Mouse (Mus musculus): ENCODE results near the gene Hist2h2aa1. TPM values are rescaled to one million over a fixed set of nuclear protein-coding genes. Genes with fewer than 3 reads are reported as not detected.
A peak's percentile ranks its signal among the peaks of the same experiment; 100 is the strongest.
"Not testable (repeated sequence)": the region's sequence is repeated elsewhere in the genome, so short reads cannot be mapped to it uniquely, and the experiment has no call there.

The Hist2h2aa1 gene
- polyA plus RNA-seq, 1 experiment from 2014 or later = 17.4 TPM

DNA sequence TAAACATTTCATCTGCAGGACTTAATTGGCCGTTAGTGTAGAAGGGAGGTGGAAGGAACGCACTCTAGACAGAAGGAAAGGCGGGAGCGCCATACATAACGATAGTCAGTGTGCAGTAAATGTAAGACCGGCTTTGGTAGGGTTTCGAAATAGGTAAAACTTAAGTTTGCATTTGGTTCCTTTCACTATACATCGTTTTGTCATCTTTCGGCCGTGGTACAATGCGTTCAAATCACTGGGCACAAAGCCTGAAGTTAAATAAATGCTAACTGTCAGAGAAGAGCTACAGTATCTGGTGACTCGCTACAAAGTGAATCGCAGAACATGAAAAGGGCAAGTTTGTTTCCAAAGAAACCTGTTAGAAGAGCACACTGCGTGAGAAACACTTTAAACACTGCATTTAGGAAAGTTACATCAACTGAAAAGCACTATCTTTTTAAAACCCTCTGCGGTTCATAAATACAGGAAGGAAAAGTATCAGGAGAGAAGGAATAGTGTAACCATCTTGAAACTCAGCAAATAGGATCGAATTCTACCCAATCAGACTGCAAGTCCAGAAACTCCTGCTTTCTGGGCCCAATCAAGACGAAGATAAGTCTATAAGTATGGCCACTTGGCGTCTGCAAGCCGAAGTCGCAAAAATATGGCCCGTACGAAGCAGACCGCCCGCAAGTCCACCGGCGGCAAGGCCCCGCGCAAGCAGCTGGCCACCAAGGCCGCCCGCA lies 22.9 kb downstream of the Hist2h2aa1 start, which contains the start of gene Hist2h3b:
Gene Hist2h3b (plus strand): TSS at position 604 of the 725 bp plus-strand sequence.
- WGBS = 17% methylated on average over 28 of the region's 30 CpGs
- Histone ChIP-seq H3K9me3 (ENCODE audit: control insufficient read depth, low read length) (no peaks in the 10 kb centered on the region), H3K4me2 (ENCODE audit: low read depth, low read length) (peak within 1 kb of the TSS; percentile 93), H3K4me3 (ENCODE audit: low read depth, low read length) (peak within 1 kb of the TSS; percentile 55), H3K27ac (ENCODE audit: low read depth, low read length) (peak within 1 kb of the TSS; percentile 92), H3K36me3 (ENCODE audit: control insufficient read depth, insufficient read depth, low read length) (no peaks in the 10 kb centered on the region), H3K9ac (replicated peaks; ENCODE audit: low read depth, low read length) (peak within 1 kb of the TSS; percentile 53), H3K27me3 (ENCODE audit: control insufficient read depth, insufficient read depth, low read length) (no peaks in the 10 kb centered on the region), H3K4me1 (ENCODE audit: control insufficient read depth, insufficient read depth, low read length) (peaks cover 20% of the 10 kb centered on the region; the same call in 1 of the 2 replicates)
- ATAC-seq (ENCODE audit: low read depth) = peak; percentile 65

DNA sequence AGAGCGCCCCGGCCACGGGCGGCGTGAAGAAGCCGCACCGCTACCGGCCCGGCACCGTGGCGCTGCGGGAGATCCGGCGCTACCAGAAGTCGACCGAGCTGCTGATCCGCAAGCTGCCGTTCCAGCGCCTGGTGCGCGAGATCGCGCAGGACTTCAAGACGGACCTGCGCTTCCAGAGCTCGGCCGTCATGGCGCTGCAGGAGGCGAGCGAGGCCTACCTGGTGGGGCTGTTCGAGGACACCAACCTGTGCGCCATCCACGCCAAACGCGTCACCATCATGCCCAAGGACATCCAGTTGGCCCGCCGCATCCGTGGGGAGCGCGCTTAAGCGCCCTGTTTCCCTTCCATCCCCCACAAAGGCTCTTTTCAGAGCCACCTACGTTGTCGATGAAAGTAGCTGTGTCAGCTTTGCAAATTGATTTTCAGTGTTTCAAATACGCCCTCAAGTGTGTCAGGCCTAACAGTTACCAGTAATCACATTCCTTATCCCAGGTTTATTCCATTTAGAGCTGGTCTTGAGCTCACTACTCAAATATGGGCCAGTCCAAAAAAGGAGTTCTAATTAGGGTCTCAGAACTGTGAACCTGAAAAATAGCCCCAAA lies 23.6 kb downstream of the Hist2h2aa1 start:
- Histone ChIP-seq H3K4me3 (ENCODE audit: low read depth, low read length) (peak overlapping the region; percentile 55), H3K4me1 (ENCODE audit: control insufficient read depth, insufficient read depth, low read length) (peaks cover 16% of the 10 kb centered on the region; the same call in 1 of the 2 replicates), H3K9ac (replicated peaks; ENCODE audit: low read depth, low read length) (peak overlapping the region; percentile 53), H3K4me2 (ENCODE audit: low read depth, low read length) (peak overlapping the region; percentile 93), H3K27ac (ENCODE audit: low read depth, low read length) (peak overlapping the region; percentile 92)
- not testable (repeated sequence) for H3K36me3 ChIP-seq (ENCODE audit: control insufficient read depth, insufficient read depth, low read length); H3K9me3 ChIP-seq (ENCODE audit: control insufficient read depth, low read length); H3K27me3 ChIP-seq (ENCODE audit: control insufficient read depth, insufficient read depth, low read length)
- ATAC-seq (ENCODE audit: low read depth) = peak; percentile 47
- WGBS = under 1% methylated on average over 9 of the region's 44 CpGs

DNA sequence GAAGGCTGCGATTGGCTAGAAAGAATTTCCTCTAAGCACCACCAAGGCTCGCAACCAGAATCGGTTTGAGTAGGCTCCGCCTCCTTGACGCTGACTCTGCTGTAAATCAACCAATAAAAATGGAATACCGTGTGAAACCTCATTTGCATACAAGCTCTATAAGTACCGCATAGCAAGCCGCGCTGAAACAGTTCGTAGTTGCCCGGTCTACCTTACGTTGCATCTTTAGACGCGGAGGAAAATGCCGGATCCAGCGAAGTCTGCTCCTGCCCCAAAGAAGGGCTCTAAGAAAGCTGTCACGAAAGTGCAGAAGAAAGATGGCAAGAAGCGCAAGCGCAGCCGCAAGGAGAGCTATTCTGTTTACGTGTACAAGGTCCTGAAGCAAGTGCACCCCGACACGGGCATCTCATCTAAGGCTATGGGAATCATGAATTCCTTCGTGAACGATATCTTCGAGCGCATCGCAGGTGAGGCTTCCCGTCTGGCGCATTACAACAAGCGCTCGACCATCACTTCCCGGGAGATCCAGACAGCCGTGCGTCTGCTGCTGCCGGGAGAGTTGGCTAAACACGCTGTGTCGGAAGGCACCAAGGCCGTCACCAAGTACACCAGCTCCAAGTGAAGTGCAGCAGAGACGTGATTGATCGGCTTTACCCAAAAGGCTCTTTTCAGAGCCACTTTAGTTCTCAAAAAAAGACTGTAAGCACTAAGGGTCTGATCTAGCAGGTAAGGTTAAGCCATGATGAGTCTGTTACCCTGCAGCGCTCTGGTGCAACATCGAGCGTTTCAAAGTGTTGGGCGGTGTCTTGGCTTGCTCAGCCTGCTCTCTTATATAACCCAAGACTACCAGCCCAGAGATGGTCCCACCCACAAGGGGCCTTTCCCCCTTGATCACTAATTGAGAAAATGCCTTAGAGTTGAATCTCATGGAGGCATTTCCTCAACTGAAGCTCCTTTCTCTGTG lies 24.5 kb downstream of the Hist2h2aa1 start, which contains the start of gene Hist2h2bb:
Gene Hist2h2bb (plus strand): TSS at position 242 of the 964 bp plus-strand sequence.
- H3K9ac ChIP-seq (replicated peaks; ENCODE audit: low read depth, low read length) = peak within 1 kb of the TSS; percentile 59
- H3K4me2 ChIP-seq (ENCODE audit: low read depth, low read length) = peak within 1 kb of the TSS; percentile 93
- no peaks in the 10 kb centered on the region for H3K36me3 ChIP-seq (ENCODE audit: control insufficient read depth, insufficient read depth, low read length)
- H3K27ac ChIP-seq (ENCODE audit: low read depth, low read length) = peak within 1 kb of the TSS; percentile 92
- H3K4me3 ChIP-seq (ENCODE audit: low read depth, low read length) = peak within 1 kb of the TSS; percentile 55
- peak; percentile 96 for ATAC-seq (ENCODE audit: low read depth)
- under 1% methylated on average over 45 of the region's 45 CpGs for WGBS
- H3K27me3 ChIP-seq (ENCODE audit: control insufficient read depth, insufficient read depth, low read length) = no peaks in the 10 kb centered on the region
- H3K9me3 ChIP-seq (ENCODE audit: control insufficient read depth, low read length) = no peaks in the 10 kb centered on the region
- peaks cover 7% of the 10 kb centered on the region; the same call in 1 of the 2 replicates for H3K4me1 ChIP-seq (ENCODE audit: control insufficient read depth, insufficient read depth, low read length)

DNA sequence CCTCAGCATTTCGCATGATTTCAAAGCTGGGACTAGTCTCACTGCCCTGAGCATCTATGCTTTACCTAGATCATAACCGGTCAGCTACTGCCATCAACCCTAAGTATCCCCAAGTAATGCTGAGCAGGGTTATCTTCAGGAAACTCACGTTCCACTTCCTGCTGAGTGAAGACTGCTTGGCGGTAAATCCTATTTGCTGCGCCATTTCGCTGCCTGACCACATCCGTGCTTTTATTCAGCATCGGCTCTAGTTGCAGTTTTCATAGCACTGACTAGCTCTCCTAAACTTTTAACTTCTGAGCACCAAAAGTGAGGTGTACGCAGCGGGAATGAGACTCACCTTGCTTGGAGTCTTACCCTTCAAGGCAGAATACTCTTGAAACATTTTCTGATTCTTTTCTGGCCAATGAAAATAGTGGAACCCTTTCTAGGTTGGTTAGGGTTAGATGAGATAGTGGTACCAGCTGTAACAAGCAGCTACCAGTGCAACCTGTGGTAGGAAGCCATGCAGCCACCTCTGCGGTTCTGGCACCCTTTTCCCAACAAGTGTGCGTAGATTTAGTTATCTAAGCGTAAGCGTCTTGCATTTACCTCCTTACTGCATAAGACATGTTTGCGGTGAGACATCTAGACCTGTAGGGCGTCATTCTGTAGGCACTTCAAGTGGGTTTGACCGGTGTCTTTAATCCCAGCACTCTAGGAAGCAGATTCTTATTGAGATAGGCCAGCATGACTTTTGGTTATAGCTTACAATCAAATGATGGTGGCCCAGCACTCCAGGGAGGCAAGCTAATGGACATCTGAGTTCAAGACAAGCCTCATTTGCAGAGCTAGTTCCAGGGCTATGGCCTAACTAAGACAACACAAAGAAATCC lies 28.5 kb downstream of the Hist2h2aa1 start:
- WGBS = 90% methylated on average over 17 of the region's 17 CpGs
- Histone ChIP-seq H3K9me3 (ENCODE audit: control insufficient read depth, low read length) (no peaks in the 10 kb centered on the region), H3K4me1 (ENCODE audit: control insufficient read depth, insufficient read depth, low read length) (0 out of 2 replicates have a peak, but pooled peaks cover 3% of the 10 kb centered on the region), H3K27ac (ENCODE audit: low read depth, low read length) (no peak overlapping the region), H3K36me3 (ENCODE audit: control insufficient read depth, insufficient read depth, low read length) (no peaks in the 10 kb centered on the region), H3K4me2 (ENCODE audit: low read depth, low read length) (no peak overlapping the region), H3K4me3 (ENCODE audit: low read depth, low read length) (no peak overlapping the region), H3K9ac (replicated peaks; ENCODE audit: low read depth, low read length) (no peak overlapping the region), H3K27me3 (ENCODE audit: control insufficient read depth, insufficient read depth, low read length) (no peaks in the 10 kb centered on the region)
- no peak for ATAC-seq (ENCODE audit: low read depth)

DNA sequence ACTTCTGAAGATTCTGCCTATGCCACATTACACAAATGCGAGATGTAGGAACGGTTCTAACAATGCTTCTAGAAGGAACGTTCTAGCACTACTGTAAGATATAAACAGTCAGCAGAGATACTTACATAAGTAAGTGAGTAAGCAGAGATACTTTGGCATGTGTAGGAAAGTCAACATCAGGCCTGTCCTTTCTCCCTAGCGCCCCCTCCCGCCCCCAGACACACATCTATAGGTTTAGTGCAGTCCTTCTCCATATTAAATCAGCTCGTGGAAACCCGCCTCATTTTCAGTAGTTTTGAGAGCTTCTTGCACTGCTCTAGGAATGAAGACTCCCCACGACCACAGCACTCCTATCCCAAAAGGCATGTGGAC lies 32.1 kb downstream of the Hist2h2aa1 start:
- Histone ChIP-seq H3K36me3 (ENCODE audit: control insufficient read depth, insufficient read depth, low read length) (no peaks in the 10 kb centered on the region), H3K9ac (replicated peaks; ENCODE audit: low read depth, low read length) (peak overlapping the region; percentile 30; the same call in 1 of the 2 replicates), H3K4me2 (ENCODE audit: low read depth, low read length) (peak overlapping the region; percentile 63), H3K4me1 (ENCODE audit: control insufficient read depth, insufficient read depth, low read length) (no peaks in the 10 kb centered on the region), H3K4me3 (ENCODE audit: low read depth, low read length) (peak overlapping the region; percentile 43), H3K27me3 (ENCODE audit: control insufficient read depth, insufficient read depth, low read length) (no peaks in the 10 kb centered on the region), H3K9me3 (ENCODE audit: control insufficient read depth, low read length) (no peaks in the 10 kb centered on the region), H3K27ac (ENCODE audit: low read depth, low read length) (peak overlapping the region; percentile 67; the same call in 1 of the 2 replicates)
- ATAC-seq (ENCODE audit: low read depth) = peak; percentile 5
- WGBS = 16% methylated on average over 8 of the region's 8 CpGs

DNA sequence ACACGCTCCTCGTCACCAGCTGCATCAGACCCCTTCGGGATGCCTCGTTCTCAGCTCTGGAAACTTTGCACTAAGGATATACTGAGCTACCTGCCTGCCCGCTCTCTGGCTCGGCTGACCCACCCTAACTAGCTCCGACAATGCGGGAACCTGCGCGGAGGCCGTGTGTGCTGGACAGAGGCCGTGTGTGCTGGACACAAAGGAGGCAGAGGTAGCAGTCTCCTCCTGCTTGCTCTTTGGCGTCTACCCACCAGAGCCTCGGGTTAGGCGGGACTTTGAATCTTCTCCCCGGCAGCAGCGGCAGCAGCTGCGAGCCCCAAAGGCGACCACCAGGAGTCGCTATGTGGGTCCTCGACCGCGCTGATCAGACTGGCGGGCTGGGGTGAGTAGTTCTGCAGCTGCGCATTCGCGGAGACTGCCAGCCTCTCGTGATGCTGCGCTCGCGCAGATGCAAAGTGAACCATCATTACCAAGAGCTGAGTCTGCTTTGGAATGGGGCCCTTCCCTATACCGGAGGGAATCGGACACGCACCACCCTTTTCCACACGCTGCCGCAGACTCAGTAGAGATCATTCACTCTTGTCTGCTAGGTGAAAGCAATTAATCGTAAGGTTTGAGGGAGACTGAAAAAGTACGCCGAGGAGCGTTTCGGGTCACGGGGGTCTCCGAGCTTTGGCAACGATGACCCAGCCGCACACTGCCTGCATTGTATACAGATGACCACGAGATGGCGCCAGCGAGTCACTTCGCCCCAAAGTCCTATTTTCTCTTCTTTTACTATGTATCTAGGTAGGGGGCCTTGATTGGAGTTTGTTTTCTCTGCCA lies 32.7 kb downstream of the Hist2h2aa1 start:
- ATAC-seq (ENCODE audit: low read depth) = peak; percentile 97
- Histone ChIP-seq H3K27ac (ENCODE audit: low read depth, low read length) (peak overlapping the region; percentile 87), H3K4me3 (ENCODE audit: low read depth, low read length) (peak overlapping the region; percentile 43), H3K36me3 (ENCODE audit: control insufficient read depth, insufficient read depth, low read length) (no peaks in the 10 kb centered on the region), H3K9me3 (ENCODE audit: control insufficient read depth, low read length) (no peaks in the 10 kb centered on the region), H3K4me2 (ENCODE audit: low read depth, low read length) (peak overlapping the region; percentile 63), H3K4me1 (ENCODE audit: control insufficient read depth, insufficient read depth, low read length) (no peaks in the 10 kb centered on the region), H3K9ac (replicated peaks; ENCODE audit: low read depth, low read length) (peak overlapping the region; percentile 30), H3K27me3 (ENCODE audit: control insufficient read depth, insufficient read depth, low read length) (no peaks in the 10 kb centered on the region)
- under 1% methylated on average over 49 of the region's 49 CpGs for WGBS

DNA sequence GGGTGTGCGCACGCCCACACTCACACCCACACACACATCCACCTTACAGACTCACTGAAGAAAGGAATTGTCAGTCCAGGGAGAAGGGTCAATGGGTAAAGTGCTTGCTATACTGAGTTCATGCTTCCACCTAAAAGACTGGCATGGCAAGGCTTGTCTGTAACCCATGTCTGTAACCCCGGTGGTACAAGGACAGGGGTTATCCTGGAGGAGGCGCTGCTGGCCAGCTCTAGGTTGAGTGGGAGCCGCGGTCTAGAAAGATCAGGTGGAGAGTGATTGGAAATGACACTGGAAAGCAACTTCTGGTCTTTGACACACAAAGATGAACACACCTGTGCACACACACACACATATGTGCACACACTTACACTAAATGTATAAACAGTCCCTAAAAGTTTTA lies 35.4 kb downstream of the Hist2h2aa1 start:
- H3K4me2 ChIP-seq (ENCODE audit: low read depth, low read length) = no peak overlapping the region
- no peak for ATAC-seq (ENCODE audit: low read depth)
- no peaks in the 10 kb centered on the region for H3K27me3 ChIP-seq (ENCODE audit: control insufficient read depth, insufficient read depth, low read length)
- H3K9ac ChIP-seq (replicated peaks; ENCODE audit: low read depth, low read length) = no peak overlapping the region
- 50% methylated on average over 6 of the region's 6 CpGs for WGBS
- H3K4me1 ChIP-seq (ENCODE audit: control insufficient read depth, insufficient read depth, low read length) = no peaks in the 10 kb centered on the region
- H3K36me3 ChIP-seq (ENCODE audit: control insufficient read depth, insufficient read depth, low read length) = no peaks in the 10 kb centered on the region
- no peak overlapping the region for H3K4me3 ChIP-seq (ENCODE audit: low read depth, low read length)
- no peaks in the 10 kb centered on the region for H3K9me3 ChIP-seq (ENCODE audit: control insufficient read depth, low read length)
- H3K27ac ChIP-seq (ENCODE audit: low read depth, low read length) = no peak overlapping the region

Measured in neural tube, embryonic 14.5 days (tissue).